Comparison of ENCODE assay signal across 9 mouse cellular contexts in genomic region chr5:111006272-111007135, GRCm38 (mm10).
A peak's percentile ranks its signal among the peaks of the same experiment; 100 is the strongest.
DNase-seq lines count a peak whose midpoint lies in the region; ATAC-seq lines count a peak whose summit lies in the region.
"Had no signal": no experiment of that assay in that cellular context is flagged by ENCODE, and none has a peak within 500 bp of the region (broad histone marks: within the 10 kb centered on the region; RNA-seq: fewer than 3 reads in every experiment).

No protein-coding gene starts in this region.

- H3K4me3 ChIP-seq in heart, embryonic 16.5 days (ENCODE audit: low read length) = no peak overlapping the region
- H3K4me3 ChIP-seq in neural tube, embryonic 14.5 days (ENCODE audit: low read depth, low read length) = no peak overlapping the region
- H3K4me3 ChIP-seq in kidney, embryonic 16.5 days (ENCODE audit: low read length) = no peak overlapping the region
- H3K4me3 ChIP-seq in intestine, embryonic 16.5 days (ENCODE audit: low read length) = no peak overlapping the region
- H3K4me3 ChIP-seq: stomach, embryonic 15.5 days had no signal

- H3K9ac ChIP-seq in heart, embryonic 16.5 days (ENCODE audit: low read length) = no peak overlapping the region
- H3K9ac ChIP-seq in neural tube, embryonic 14.5 days (replicated peaks; ENCODE audit: low read depth, low read length) = no peak overlapping the region
- no peak overlapping the region for H3K9ac ChIP-seq in kidney, embryonic 16.5 days (replicated peaks; ENCODE audit: low read length)
- H3K9ac ChIP-seq in intestine, embryonic 16.5 days (ENCODE audit: low read depth, low read length) = no peak overlapping the region
- H3K9ac ChIP-seq: stomach, embryonic 15.5 days had no signal

- H3K36me3 ChIP-seq in heart, embryonic 16.5 days (ENCODE audit: control insufficient read depth, insufficient read depth) = no peaks in the 10 kb centered on the region
- H3K36me3 ChIP-seq in neural tube, embryonic 14.5 days (ENCODE audit: control insufficient read depth, insufficient read depth, low read length) = no peaks in the 10 kb centered on the region
- H3K36me3 ChIP-seq in kidney, embryonic 16.5 days (ENCODE audit: insufficient read depth, low read length) = no peaks in the 10 kb centered on the region
- H3K36me3 ChIP-seq in intestine, embryonic 16.5 days (ENCODE audit: control insufficient read depth, insufficient read depth, low read length) = no peaks in the 10 kb centered on the region
- H3K36me3 ChIP-seq: stomach, embryonic 15.5 days had no signal

- peaks cover 5% of the 10 kb centered on the region; the same call in 1 of the 2 replicates for H3K9me3 ChIP-seq in heart, embryonic 16.5 days (replicated peaks; ENCODE audit: control insufficient read depth, low read length)
- no peaks in the 10 kb centered on the region for H3K9me3 ChIP-seq in neural tube, embryonic 14.5 days (ENCODE audit: control insufficient read depth, low read length)
- peaks cover 6% of the 10 kb centered on the region; the same call in 1 of the 2 replicates for H3K9me3 ChIP-seq in kidney, embryonic 16.5 days (ENCODE audit: low read length)
- no peaks in the 10 kb centered on the region for H3K9me3 ChIP-seq in intestine, embryonic 16.5 days (ENCODE audit: control insufficient read depth, low read length)
- H3K9me3 ChIP-seq: stomach, embryonic 15.5 days had no signal

- no peak for ATAC-seq in heart, embryonic 16.5 days (replicated peaks; ENCODE audit: extremely low read depth, insufficient read depth, low FRiP score)
- peak; percentile 65; the same call in 1 of the 2 replicates for ATAC-seq in neural tube, embryonic 14.5 days (ENCODE audit: low read depth)
- ATAC-seq in kidney, embryonic 16.5 days (ENCODE audit: low FRiP score, low TSS enrichment) = no peak
- no peak for ATAC-seq in intestine, embryonic 16.5 days

- peak overlapping the region; percentile 62 for H3K27ac ChIP-seq in heart, embryonic 16.5 days (ENCODE audit: low read length)
- H3K27ac ChIP-seq in neural tube, embryonic 14.5 days (ENCODE audit: low read depth, low read length) = peak overlapping the region; percentile 46; the same call in 1 of the 2 replicates
- no peak overlapping the region for H3K27ac ChIP-seq in kidney, embryonic 16.5 days (ENCODE audit: low read length)
- no peak overlapping the region for H3K27ac ChIP-seq in intestine, embryonic 16.5 days (ENCODE audit: low read length)

- peak overlapping the region; percentile 27; the same call in 1 of the 2 replicates for H3K4me2 ChIP-seq in heart, embryonic 16.5 days (ENCODE audit: low read depth, low read length)
- no peak overlapping the region for H3K4me2 ChIP-seq in neural tube, embryonic 14.5 days (ENCODE audit: low read depth, low read length)
- H3K4me2 ChIP-seq in kidney, embryonic 16.5 days (replicated peaks; ENCODE audit: low read depth, low read length) = no peak overlapping the region
- no peak overlapping the region for H3K4me2 ChIP-seq in intestine, embryonic 16.5 days (ENCODE audit: low read depth, low read length)
- H3K4me2 ChIP-seq: stomach, embryonic 15.5 days had no signal

- H3K27me3 ChIP-seq in heart, embryonic 16.5 days (ENCODE audit: control insufficient read depth, insufficient read depth, low read length) = no peaks in the 10 kb centered on the region
- no peaks in the 10 kb centered on the region for H3K27me3 ChIP-seq in neural tube, embryonic 14.5 days (ENCODE audit: control insufficient read depth, insufficient read depth, low read length)
- no peaks in the 10 kb centered on the region for H3K27me3 ChIP-seq in kidney, embryonic 16.5 days (ENCODE audit: insufficient read depth, low read length)
- H3K27me3 ChIP-seq in intestine, embryonic 16.5 days (replicated peaks; ENCODE audit: control insufficient read depth, insufficient read depth, low read length) = no peaks in the 10 kb centered on the region
- H3K27me3 ChIP-seq: stomach, embryonic 15.5 days had no signal

- 51% methylated on average over 14 of the region's 14 CpGs for WGBS in heart, embryonic 16.5 days
- WGBS in neural tube, embryonic 14.5 days = 45% methylated on average over 14 of the region's 14 CpGs
- 55% methylated on average over 14 of the region's 14 CpGs for WGBS in kidney, embryonic 16.5 days
- WGBS in intestine, embryonic 16.5 days = 67% methylated on average over 14 of the region's 14 CpGs

- peaks cover 22% of the 10 kb centered on the region for H3K4me1 ChIP-seq in heart, embryonic 16.5 days (ENCODE audit: control insufficient read depth, insufficient read depth, low read length)
- peaks cover 27% of the 10 kb centered on the region for H3K4me1 ChIP-seq in neural tube, embryonic 14.5 days (ENCODE audit: control insufficient read depth, insufficient read depth, low read length)
- H3K4me1 ChIP-seq in kidney, embryonic 16.5 days (ENCODE audit: insufficient read depth, low read length) = peaks cover 30% of the 10 kb centered on the region
- H3K4me1 ChIP-seq in intestine, embryonic 16.5 days (ENCODE audit: control insufficient read depth, insufficient read depth, low read length) = peaks cover 11% of the 10 kb centered on the region; the same call in 1 of the 2 replicates

- intact Hi-C loops in heart, postnatal 36 days (cut with DNase I) = no loop called here

- peak; percentile 38 for DNase-seq in heart, adult 8-10 months (ENCODE audit: low spot score)
- no peak for DNase-seq in heart, postnatal 36 days
- peak; percentile 13 for DNase-seq in embryo, embryonic 10.5 days (ENCODE audit: low spot score)
- DNase-seq in liver = no peak

Comparison
In these comparisons a context has a peak if more than half of its experiments do, and no peak if none do; other contexts are left out.
1. DNase-seq: peak in heart, adult 8-10 months (single experiment) and embryo, embryonic 10.5 days (single experiment); none in heart, postnatal 36 days (0 of 2) and liver (single experiment).
2. H3K27ac ChIP-seq: peak in heart, embryonic 16.5 days (single experiment) and neural tube, embryonic 14.5 days (single experiment); none in kidney, embryonic 16.5 days (single experiment) and intestine, embryonic 16.5 days (single experiment).